Mouse (Mus musculus): ENCODE results near the gene Spo11.

Spo11 gene

DNA sequence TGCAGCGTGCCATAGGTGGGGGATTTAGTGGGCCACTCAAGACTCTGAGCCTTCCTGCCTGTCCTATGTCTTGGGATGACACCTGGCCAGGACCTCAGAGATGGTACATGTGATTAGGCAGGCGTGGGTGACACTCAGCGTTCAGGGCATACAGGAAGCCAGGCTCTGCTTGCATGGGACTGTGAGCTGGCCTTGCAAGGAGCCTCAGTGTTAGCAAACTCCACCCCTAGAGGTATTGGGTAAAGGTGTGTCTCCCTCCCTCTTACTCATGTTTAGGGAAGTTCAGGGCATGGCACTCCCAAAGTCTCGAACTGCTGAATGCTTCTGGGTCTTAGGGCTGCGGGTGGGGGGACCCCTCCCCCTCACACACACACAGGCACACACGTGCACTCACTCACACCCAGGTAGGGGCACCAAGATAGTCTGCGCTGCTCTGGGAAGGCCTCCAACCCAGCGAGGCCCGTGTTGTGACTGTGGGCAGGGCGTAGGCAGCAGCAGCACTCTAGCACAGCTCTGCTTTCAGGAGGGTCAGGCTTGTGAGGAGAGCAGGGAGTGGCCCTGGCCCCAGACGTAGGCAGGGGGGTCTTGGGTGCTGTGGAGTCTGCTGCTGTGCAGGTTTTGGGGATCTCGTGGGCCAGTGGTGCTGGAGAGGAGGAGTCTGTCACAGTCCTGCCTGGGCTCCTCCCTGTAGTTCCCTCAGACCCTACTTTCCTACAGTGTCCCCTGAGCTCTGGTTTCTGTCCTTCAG is 53.3 kb downstream of the Spo11 start:
- peak; percentile 25; the same call in 1 of the 2 replicates for ATAC-seq (ENCODE audit: low TSS enrichment)

DNA sequence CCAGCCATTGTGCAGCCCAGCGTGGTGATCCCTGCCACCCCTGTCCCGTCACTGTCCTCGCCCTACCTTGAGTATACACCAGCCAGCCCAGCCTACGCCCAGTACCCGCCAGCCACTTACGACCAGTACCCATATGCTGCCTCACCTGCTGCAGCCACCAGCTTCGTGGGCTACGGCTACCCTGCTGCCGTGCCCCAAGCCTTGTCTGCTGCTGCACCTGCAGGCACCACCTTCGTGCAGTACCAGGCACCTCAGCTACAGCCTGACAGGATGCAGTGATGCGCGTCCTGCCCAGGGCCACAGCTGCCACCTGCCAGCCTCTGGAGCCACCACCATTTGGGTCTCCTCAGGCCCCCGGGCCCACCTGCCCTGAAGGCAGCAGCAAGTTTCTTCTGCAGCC is 56.0 kb downstream of the Spo11 start:
- no peak for ATAC-seq (ENCODE audit: low TSS enrichment)

DNA sequence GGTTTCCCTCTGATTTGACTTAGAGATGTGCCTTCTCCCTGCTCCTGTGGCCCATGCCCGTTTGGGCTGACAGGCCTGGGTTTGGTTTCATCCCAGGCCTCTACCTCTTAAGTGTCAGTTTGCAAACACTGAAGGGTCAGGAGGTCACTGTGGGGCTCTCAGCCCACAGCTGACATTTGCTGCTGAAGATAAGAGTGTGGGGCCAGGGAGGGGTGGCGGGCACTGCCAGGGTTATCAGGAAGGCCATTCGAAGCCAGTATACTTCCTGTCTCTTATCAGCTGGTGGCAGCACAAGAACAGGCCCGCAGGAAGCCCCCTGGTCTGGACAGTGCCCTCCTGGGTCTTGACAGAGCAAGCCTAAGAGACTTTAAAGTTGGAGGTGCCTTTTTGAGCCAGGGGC is 57.5 kb downstream of the Spo11 start:
- no peak for ATAC-seq (ENCODE audit: low TSS enrichment)

DNA sequence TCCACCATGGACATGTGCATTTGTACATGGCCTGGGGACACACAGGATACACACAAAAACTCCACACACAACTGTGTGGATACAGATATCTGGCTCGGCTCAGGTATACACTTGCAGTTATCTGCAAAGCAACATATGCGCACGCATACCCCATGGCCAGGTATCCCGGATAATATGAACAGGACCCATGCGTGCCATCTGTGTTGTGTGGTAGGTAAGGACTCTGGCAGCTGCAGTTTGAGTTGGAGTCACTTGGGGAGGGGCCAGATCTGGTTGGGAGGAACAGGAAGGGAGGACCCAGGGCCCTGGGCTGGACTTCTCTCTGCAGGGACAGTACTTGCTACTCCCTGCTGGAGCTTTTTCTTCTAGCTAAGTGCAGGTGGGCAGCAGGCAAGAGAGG is 58.2 kb downstream of the Spo11 start:
- ATAC-seq (ENCODE audit: low TSS enrichment): no peak

DNA sequence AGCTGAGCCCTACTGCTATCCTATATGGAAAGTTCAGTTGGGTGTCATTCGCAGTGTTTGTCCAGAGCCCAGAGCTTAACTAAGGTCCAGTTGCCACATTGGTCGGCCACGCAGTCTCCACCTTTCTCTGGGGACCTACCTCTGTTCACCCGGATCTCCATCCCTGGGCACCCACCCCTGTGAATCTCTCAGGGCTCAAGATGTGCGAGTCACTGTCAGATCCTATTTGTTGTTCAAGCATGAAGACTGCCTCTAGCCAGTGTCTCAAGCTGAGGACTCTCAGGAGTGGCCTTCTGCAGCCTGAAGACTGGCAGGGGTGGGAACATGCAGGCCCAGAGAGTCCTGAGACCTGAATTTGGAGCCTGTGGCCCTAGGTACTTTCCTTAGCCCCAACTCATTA is 58.6 kb downstream of the Spo11 start:
- no peak for ATAC-seq (ENCODE audit: low TSS enrichment)

DNA sequence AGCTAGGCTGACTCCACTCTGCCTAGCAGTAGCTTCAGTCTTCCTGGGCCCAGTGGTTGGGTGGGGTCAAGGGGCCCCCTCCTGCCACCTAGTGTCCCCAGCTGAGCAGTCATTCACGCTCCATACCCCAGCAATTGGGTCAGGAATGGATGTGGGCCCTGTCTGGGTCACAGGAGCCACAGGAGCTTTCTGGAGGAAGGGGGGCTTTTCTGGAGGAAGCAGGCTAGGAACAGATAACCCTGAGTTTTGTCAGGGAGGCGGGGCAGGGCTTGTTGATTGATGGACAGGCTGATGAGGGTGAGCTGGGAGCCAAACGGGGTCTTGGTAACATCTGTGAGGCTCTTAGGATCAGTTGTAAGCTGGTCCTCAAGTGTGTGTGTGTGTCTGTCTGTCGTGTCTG is 59.1 kb downstream of the Spo11 start:
- no peak for ATAC-seq (ENCODE audit: low TSS enrichment)

DNA sequence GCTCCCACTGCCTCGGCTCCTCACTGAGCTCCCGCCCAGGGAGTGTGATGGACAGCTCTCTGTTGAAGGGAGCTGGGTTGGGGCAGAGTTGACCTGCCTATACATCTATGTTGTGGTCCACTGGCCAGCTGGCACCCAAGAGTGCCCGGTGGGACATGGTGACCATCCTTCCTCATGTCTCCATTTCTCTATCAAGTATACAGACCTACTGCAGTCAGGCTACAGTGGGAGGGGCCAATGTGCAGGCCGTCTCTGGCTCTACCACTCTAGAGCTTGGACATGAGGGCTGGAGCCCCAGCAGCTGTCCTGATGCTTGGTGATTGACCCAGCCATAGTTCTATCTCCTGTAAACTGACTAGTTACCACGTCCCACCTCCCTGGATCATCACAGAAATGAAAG is 59.8 kb downstream of the Spo11 start:
- no peak for ATAC-seq (ENCODE audit: low TSS enrichment)

DNA sequence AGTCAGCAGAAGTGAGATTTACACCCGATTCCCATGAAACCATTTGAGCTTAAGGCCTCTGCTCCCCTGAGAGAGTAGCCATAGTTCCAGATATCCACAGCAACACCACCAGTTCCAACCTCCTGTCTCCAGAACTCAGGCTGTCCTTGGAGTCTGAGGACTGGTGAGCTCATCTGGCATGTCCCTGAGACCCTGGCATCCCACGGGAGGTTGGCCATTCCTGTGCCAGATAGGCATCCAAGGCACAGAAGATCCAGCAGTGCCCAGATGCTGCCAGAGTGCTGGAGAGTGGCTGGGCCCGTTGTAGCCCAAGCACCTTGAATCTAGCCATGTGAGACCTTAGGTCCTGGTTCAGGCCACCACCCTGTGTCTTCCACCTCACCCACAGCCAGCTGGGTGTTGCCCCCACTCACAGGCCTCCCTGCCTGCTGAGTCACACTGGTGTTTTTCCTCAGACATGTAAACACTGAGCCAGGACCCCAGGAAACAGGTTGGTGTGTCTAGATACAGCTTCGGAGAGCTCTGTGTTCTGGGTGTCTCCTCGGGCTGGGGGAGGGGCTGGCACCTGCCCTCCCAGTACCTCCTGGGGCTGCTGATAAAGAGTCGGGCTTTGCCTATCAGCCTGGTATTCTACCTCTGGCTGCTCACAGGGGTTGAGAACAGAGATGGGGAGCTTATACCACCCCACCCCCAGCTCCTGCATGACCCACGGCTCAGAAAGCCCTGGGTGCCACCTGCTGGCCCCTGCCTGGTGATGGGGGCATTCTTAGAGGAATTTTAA is 60.5 kb downstream of the Spo11 start:
- no peak for ATAC-seq (ENCODE audit: low TSS enrichment)

DNA sequence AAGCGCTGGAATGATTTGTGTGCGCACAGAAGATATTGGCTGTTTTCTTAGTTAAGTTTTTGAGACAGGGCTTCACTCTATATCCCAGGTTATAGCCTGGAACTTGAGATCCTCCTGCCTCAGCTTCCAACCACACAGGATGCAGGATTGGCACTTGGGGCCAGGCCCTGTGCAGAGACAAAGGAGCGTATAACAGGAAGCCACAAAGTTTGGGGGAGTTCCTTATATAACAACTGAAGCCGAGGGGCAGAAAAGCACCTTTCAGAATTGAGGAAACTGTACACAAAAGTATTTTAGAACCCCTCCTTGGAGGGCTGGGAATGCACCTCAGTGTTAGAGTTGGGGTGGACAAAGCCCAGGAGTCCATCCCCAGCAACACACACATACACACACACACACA is 61.5 kb downstream of the Spo11 start:
- ATAC-seq (ENCODE audit: low TSS enrichment): no peak

DNA sequence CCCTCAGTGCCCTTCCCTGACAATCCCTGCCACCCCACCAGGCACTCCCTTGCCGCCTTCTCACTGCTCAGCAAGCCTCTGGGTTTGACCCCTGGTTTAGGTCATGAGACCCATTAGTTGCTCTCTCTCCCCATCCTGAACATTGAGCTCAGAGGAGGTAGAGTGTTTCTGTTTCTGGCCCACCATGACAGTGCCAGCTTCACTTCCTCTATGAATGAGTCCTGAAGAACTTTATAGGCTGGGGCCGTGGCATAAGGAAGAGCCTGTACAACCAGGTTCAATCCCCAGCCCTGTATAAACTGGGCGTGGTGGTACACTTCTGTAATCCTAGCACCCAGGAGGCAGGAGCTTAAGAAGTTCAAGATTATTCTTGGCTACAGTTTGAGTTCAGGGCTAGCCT is 63.3 kb downstream of the Spo11 start:
- no peak for ATAC-seq (ENCODE audit: low TSS enrichment)

DNA sequence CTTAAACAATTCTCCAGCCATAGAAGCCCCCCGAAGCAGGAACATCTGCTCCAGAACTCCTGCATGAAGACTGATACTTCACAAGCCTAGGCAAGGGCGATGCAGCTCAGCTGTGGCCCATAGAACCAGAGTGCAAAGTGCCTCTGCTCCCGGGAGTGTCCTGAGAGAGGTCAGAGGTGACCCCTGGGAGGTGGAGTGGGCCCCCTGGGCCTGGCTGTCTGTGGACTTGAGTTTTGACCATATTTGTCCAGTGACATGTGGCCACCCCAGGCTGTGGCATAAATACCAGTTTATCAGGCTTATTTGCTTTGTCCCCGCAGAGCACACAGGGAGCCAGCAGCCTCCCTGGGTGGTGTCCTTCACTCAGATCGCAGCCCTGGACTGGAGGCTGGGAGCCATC is 63.7 kb downstream of the Spo11 start:
- no peak for ATAC-seq (ENCODE audit: low TSS enrichment)

DNA sequence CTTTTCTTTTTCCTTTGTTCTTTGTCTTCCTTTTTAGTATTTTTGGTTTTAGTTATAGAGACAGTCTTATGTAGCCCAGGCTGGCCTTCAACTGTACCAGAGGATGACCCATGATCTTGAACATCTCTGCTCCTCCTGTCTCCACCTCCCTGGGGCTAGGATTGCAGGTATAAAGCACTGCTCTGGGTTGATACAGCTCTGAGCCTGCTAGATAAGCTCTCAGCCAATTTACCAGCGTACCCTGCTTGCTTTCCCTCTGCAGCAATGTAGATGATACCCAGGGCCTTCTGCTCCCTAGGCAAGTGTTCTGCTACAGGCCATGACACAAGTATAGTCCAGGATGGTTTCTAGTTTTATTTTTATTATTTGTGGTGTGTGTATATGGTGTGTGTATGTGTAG is 64.4 kb downstream of the Spo11 start:
- no peak for ATAC-seq (ENCODE audit: low TSS enrichment)

DNA sequence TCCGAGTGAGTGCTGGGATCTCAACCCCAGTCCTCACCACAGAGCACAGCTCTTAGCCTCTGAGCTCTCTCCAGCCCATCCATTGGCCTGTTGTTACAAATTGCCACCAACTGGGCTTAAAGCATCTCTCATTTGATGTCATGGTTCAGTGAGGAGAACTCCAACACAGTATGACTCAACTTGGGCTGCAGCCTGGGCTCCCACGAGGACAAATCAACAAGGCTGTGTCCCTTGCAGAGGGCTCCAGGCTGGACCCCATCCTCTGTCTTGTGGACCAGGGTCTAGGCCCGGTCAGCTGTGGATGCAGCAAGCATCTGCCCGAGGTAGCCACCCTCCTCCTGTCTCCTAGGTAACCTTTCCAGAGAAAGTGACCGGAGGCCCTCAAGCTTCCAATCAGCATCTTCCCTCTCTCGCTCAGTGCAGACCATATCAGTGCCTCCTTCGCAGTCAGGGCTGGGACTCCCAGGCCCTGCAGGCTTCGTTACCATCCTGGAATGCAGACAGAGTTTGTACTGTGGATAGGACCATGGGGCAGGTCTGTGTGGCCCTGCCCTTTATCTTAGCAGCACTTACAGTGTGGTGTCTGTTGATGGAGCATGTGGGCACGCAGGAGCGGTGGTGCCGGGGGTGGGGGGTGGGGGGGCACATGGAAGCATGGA is 65.1 kb downstream of the Spo11 start:
- no peak for ATAC-seq (ENCODE audit: low TSS enrichment)
